Mouse (Mus musculus) mature B cell (primary cell): ENCODE data around the gene Tenm4.

Experiments used
- in situ Hi-C: fragments of 300-500 bp; cut with MboI; formaldehyde crosslinking; loops from 2 replicates; pipeline ENCODE4 v1.14.3; 2019

The Tenm4 gene

DNA sequence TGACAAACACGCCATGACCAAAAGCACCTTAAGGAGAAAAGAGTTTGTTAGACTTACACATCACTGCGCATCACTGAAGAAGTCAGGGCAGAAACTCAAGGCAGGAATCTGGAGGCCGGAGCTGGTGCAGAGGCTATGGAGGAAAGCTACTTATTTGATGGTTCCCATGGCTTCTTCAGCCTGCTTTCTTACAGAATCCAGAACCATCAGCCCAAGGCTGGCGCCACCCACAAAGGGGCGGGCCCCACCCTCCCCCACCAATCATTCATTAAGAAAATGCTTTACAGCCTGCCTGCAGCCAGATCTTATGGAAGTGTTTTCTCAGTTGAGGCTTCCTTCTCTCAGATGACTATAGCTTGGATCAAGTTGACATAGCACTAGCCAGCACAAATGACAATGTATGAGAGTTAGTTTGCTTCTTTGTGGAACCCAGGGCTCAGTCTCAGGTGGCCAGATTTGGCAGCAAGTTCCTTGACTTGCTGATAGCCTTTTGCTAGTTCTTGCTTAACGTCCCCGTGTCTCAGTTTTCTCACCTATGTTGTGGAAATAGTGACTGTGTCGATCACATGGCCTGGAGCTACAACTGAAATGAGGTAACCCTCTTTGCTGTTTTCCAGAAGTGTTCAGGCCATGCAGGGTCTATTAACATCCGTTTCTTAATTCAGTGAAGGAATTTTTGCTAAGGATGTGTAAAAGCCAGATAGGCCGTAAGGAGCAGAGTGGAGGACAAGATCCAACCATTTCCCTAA, 32.9 kb downstream of the Tenm4 start:
- in situ Hi-C loops, result no loop called here

GRCm38 (mm10) chr7:96204809-96205350, 33.8 kb downstream of the Tenm4 start:
- in situ Hi-C loops, result no loop called here

GRCm38 (mm10) chr7:96207071-96207470, 36.0 kb downstream of the Tenm4 start:
- in situ Hi-C loops, result no loop called here

DNA sequence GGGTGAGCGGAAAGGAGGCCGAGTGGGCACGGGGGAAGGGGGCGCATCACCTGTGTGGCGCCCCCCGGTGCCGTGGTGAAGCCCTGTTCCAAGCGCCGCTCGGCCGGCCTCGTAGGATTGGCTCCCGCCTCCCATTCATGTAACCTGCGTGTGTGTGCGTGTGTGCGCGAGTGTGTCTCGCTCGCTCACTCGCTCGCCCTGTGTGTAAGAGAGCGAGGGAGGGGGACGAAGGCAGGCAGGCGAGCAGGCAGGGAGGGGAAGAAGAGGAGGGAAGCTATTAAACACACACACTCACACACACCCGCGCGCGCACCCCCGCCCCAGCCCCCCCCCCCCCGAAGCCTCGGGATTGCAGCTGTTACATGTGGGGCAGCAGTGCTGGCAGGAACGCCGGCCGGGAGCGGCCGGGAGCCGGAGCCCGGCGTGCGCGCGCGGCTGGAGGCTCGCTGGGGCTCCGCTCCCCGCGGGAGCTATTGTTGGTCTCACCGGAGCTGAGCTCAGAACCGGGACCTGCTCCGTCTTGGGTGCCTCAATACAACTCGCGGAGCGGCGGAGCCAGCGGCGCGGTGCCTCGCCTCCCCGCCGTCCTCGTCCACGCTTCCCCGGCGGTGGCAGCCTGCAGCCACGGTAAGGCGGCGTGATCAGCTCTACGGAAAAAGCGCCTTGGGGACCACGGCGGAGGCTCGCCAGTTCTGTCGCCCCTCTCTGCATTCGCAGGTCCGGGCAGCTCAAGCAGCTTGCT, 38.9 kb downstream of the Tenm4 start:
- in situ Hi-C loops, result no loop called here

GRCm38 (mm10) chr7:96210525-96211369, 39.7 kb downstream of the Tenm4 start:
- in situ Hi-C loops, result no loop called here

DNA sequence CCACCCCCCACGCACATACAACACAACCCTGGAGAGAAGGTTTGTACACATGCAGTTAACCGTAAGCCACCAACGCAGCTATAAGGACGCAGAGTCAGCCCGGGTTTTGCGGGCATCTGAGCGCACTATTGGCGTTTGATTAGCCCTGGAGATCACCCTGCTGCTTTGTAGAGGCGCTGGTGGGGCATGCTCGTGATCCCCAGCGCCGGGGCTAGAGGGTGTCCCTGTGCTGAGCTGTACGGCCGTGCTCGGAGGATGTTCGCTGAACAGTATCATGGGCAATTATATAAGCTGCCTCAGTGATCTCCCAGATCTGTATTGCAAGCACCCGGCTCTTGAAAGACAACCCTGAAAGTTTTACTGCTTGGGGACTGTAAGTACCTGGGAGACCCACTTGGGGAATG, 40.6 kb downstream of the Tenm4 start:
- in situ Hi-C loops, result no loop called here

GRCm38 (mm10) chr7:96212224-96212591, 41.2 kb downstream of the Tenm4 start:
- in situ Hi-C loops, result no loop called here

GRCm38 (mm10) chr7:96212592-96213541, 41.8 kb downstream of the Tenm4 start:
- in situ Hi-C loops, result no loop called here

DNA sequence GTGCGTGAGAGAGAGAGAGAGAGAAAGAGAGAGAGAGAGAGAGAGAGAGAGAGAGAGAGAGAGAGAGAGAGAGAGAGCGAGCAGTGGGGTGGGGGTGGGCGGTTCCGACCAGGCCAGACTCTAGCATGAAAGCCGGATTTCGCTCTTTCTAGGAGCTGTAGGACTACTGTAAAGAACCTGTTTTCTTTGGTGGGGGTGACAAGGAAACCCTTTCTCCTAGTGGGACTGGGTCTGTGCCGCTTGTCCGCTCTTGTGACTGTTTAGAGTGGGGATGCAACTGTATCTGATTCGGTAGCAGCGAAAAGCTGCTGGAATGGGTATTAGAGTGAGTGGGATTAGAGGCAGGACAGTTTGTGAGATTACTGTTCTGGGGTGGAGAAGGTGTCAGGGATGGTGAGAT, 42.7 kb downstream of the Tenm4 start:
- in situ Hi-C loops, result no loop called here

GRCm38 (mm10) chr7:96214876-96215275, 43.8 kb downstream of the Tenm4 start:
- in situ Hi-C loops, result no loop called here

DNA sequence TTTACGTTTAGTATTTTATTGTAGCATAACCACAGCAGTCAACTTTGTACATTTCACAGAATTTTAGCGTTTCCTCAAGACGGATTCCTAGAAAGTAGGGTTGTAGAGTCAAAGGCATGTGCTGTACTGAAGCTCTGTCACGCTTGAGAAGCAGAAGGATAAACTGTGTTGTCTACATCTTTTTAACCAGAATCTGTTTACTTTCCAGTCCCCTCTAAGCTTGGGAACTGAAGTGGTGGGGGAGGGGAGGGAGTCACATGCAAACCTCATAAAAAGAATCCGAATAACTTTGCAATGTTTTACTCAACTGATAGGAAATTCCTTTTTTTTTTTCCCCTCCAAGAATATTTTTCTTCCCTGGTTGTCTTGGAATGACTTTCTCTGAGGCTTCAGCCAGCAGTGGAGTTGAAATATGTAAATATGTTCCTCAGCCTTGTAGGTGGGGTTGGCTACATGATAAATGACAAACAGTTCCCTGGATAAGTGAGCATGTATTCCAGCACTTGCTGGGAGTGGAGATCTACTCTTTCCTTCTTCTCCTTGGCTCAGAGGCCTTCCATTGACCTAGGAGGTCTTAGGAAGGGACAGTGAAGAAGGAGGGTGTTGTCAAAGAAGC, 45.0 kb downstream of the Tenm4 start:
- in situ Hi-C loops, result no loop called here

DNA sequence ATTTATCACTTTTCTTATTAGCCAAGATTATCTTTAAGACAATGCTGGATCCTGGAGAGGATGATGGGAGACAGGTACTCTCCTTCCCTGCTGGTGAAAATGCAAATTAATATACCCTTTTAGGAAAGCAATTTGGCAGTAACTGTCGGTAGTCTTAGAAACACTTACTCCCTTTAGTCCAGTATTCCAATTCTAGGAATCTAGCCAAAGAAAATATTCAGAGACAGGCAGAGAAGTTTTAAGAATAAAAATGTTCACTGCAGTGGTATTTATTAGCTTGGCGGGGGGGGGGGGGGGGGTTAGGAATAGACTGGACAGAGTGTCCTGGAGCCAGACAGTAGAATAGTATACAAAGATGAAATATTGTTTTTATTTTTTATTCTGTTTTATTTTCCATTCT, 48.3 kb downstream of the Tenm4 start:
- in situ Hi-C loops, result no loop called here

DNA sequence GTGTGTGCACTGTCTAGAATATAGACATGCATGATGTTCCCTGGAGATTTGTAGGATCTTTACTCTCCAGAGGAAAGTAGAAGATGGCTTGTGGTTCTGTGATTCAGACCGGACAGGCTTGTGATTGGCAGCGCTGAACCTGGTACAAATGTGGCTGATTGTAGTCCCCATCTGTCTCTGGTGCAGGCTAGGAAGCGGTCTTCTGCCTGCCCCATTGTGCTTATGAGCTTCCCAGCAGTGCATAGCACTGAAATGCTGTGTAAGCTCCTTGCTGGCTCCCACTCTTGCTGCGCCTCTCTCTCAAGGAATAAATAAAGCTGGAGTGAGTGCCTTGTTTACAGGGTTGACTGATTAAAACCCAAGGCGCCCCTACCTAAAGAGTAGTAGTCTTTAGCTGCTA, 49.6 kb downstream of the Tenm4 start:
- in situ Hi-C loops, result no loop called here

GRCm38 (mm10) chr7:96222569-96222968, 51.5 kb downstream of the Tenm4 start:
- in situ Hi-C loops, result no loop called here

GRCm38 (mm10) chr7:96228562-96229268, 57.7 kb downstream of the Tenm4 start:
- in situ Hi-C loops, result no loop called here

DNA sequence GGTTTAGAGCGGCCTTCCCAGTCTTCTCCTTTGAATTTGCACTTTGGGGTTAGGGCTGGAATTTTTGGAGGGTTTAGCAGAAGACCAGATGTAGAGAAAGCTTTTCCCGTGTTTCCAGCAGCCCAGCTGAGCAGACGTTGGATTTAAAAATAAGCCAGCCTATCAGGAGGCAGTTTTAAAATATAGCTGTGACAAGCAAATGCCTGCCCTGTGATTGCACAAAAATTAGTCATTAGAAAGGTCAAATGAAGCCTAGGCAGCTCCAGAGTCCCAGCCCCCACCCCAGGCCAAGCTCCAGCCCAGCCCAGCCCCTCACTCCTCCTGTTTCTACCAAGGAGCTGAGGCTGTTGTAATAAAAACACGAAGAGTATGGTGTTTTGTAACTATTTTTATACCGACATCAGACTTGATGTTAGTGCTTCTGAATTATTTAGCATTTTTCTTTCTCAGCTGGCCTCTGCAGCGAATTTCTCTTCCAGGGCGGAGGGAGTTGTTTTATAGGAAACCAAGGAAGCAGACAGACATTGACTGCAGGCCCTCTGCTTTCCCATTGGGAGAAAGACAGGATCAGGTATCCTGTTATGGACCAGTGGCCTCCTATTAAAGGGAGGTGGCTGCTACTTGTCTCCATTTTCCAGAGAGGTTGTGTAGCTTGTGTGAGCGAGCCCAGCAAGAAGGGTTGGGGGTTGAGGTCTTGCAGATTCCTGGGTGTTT, 59.1 kb downstream of the Tenm4 start:
- in situ Hi-C loops, result no loop called here

- in situ Hi-C loops, result no loop called here
Observed at GRCm38 (mm10) chr7:96230720-96231241, 59.7 kb downstream of the Tenm4 start.

DNA sequence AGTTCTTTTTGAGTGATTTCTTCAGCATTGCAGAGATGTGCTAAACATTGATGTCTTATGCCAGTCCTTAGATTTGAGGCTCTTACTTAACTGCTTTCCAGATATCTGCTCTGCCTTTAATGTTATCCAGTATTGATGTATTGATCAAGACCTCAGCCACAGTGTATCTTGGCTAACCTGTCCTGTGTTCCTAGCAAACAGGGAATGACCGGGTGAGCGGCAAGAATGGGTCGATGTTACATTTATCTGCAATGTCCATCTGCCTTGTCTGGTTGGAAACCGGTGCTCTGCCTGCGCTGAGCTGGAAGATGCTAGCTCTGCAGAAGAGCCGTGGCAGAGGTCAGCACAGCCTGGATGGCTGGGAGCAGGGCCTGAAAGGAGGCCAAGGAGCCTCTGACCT, 64.8 kb downstream of the Tenm4 start:
- in situ Hi-C loops, result no loop called here

GRCm38 (mm10) chr7:96240661-96241060, 69.6 kb downstream of the Tenm4 start:
- in situ Hi-C loops, result no loop called here
